ENCODE assay signal across 8 mouse cellular contexts in the genomic region with DNA sequence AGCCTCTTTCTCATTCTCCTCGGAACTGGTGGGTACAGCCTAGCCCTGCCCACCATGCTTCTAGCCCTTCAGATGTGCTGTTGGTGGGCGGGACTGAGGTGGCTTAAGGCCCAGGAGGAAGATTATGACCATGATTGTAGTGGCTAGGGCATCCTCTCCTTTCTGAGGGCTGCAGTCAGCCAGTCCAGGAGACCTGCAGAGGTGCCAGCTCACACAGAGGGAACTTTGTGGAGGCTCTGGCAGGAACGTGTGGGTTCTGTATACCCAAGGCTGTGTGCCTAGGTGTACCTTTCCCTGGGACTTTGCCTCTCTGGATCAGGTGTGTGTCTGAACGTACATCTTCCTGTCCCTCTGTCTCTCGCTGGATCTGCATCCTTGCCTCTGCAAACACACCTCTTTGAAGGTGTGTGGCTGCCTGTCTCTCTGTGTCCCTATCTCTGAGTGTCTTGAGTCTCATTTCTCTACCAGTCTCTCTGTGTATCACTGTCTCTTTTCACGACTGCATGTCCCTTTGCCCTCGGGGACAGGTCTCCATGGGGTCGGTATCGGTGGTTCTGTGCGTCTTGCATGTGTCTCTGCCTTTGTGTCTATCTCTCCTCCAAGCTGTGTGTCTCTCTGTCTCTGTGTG. TPM values are rescaled to one million over a fixed set of nuclear protein-coding genes. Genes with fewer than 3 reads are reported as not detected.
DNase-seq lines count a peak whose midpoint lies in the region; ATAC-seq and TF ChIP-seq lines count a peak whose summit lies in the region.

No protein-coding gene starts in this region.

- H3K36me3 ChIP-seq in kidney, embryonic 16.5 days (ENCODE audit: insufficient read depth, low read length) = no peaks in the 10 kb centered on the region
- no peaks in the 10 kb centered on the region for H3K36me3 ChIP-seq in ES-E14 (ENCODE audit: control insufficient read depth, insufficient read depth, low read length, poor library complexity, severe bottlenecking)
- H3K36me3 ChIP-seq in embryonic facial prominence, embryonic 15.5 days = no peaks in the 10 kb centered on the region
- H3K36me3 ChIP-seq in limb, embryonic 11.5 days (ENCODE audit: control insufficient read depth, insufficient read depth, low read length) = no peaks in the 10 kb centered on the region; the same call in 1 of the 2 replicates
- H3K36me3 ChIP-seq in stomach, embryonic 14.5 days (ENCODE audit: control insufficient read depth, insufficient read depth, low read length) = no peaks in the 10 kb centered on the region

- peak overlapping the region; percentile 77 for H3K9ac ChIP-seq in kidney, embryonic 16.5 days (replicated peaks; ENCODE audit: low read length)
- peak overlapping the region; percentile 73 for H3K9ac ChIP-seq in ES-E14 (ENCODE audit: insufficient read depth, low read depth, low read length, poor library complexity, severe bottlenecking)
- peak overlapping the region; percentile 61 for H3K9ac ChIP-seq in embryonic facial prominence, embryonic 15.5 days
- H3K9ac ChIP-seq in limb, embryonic 11.5 days (ENCODE audit: low read length) = peak overlapping the region; percentile 79
- peak overlapping the region; percentile 80 for H3K9ac ChIP-seq in stomach, embryonic 14.5 days (replicated peaks; ENCODE audit: low read depth, low read length)

- in situ Hi-C loops in ES-E14 (cut with MboI; ENCODE audit: low sequenced_read_pairs in 2 of 2, unreplicated experiment in 2 of 2) = no loop called here

- no peaks in the 10 kb centered on the region for H3K9me3 ChIP-seq in kidney, embryonic 16.5 days (ENCODE audit: low read length)
- H3K9me3 ChIP-seq in ES-E14 (ENCODE audit: control insufficient read depth, insufficient read depth, low read depth, low read length) = no peaks in the 10 kb centered on the region
- no peaks in the 10 kb centered on the region for H3K9me3 ChIP-seq in embryonic facial prominence, embryonic 15.5 days (replicated peaks)
- no peaks in the 10 kb centered on the region for H3K9me3 ChIP-seq in limb, embryonic 11.5 days (ENCODE audit: control insufficient read depth, low read length)
- H3K9me3 ChIP-seq in stomach, embryonic 14.5 days (ENCODE audit: control insufficient read depth, low read depth, low read length) = no peaks in the 10 kb centered on the region

- peak overlapping the region; percentile 42; the same call in 1 of the 2 replicates for H3K27ac ChIP-seq in kidney, embryonic 16.5 days (ENCODE audit: low read length)
- H3K27ac ChIP-seq in ES-E14 (ENCODE audit: insufficient read depth, low read depth, low read length, poor library complexity, severe bottlenecking) = no peak overlapping the region
- H3K27ac ChIP-seq in embryonic facial prominence, embryonic 15.5 days (replicated peaks) = no peak overlapping the region; the same call in 1 of the 2 replicates
- H3K27ac ChIP-seq in limb, embryonic 11.5 days (replicated peaks; ENCODE audit: low read depth, low read length) = no peak overlapping the region
- no peak overlapping the region for H3K27ac ChIP-seq in stomach, embryonic 14.5 days (ENCODE audit: low read length)

- peaks cover 32% of the 10 kb centered on the region for H3K4me1 ChIP-seq in kidney, embryonic 16.5 days (ENCODE audit: insufficient read depth, low read length)
- H3K4me1 ChIP-seq in ES-E14 (ENCODE audit: control insufficient read depth in 2 of 2, insufficient read depth in 2 of 2, low read length in 2 of 2, poor library complexity in 1 of 2) = peaks cover 2% of the 10 kb centered on the region in 2 experiments; a peak in 2 of 4 replicates
- peaks cover 45% of the 10 kb centered on the region for H3K4me1 ChIP-seq in embryonic facial prominence, embryonic 15.5 days
- H3K4me1 ChIP-seq in limb, embryonic 11.5 days (ENCODE audit: control insufficient read depth, insufficient read depth, low read length) = peaks cover 26% of the 10 kb centered on the region
- peaks cover 20% of the 10 kb centered on the region; the same call in 1 of the 2 replicates for H3K4me1 ChIP-seq in stomach, embryonic 14.5 days (ENCODE audit: control insufficient read depth, insufficient read depth, low read length)

- no peaks in the 10 kb centered on the region; the same call in 1 of the 2 replicates for H3K27me3 ChIP-seq in kidney, embryonic 16.5 days (ENCODE audit: insufficient read depth, low read length)
- peaks cover 5% of the 10 kb centered on the region; the same call in 1 of the 2 replicates for H3K27me3 ChIP-seq in embryonic facial prominence, embryonic 15.5 days
- H3K27me3 ChIP-seq in limb, embryonic 11.5 days (ENCODE audit: control insufficient read depth, insufficient read depth, low read length) = peaks cover 4% of the 10 kb centered on the region; the same call in 1 of the 2 replicates
- no peaks in the 10 kb centered on the region for H3K27me3 ChIP-seq in stomach, embryonic 14.5 days (ENCODE audit: control insufficient read depth, insufficient read depth, low read length)

- no peak for DNase-seq in kidney, postnatal 36 days
- DNase-seq in ES-E14 (ENCODE audit: low read depth, low spot score) = no peak
- no peak for DNase-seq in limb, embryonic 11.5 days (ENCODE audit: low spot score)
- DNase-seq in urinary bladder, postnatal 25 days (ENCODE audit: low spot score) = no peak

- ATAC-seq in kidney, embryonic 16.5 days (ENCODE audit: low FRiP score, low TSS enrichment) = no peak
- no peak for ATAC-seq in embryonic facial prominence, embryonic 15.5 days (ENCODE audit: insufficient number of reproducible peaks, low FRiP score, low TSS enrichment, low read depth)
- no peak for ATAC-seq in limb, embryonic 11.5 days (ENCODE audit: insufficient number of reproducible peaks, low FRiP score, low TSS enrichment, low read depth)
- no peak for ATAC-seq in stomach, embryonic 14.5 days (ENCODE audit: insufficient number of reproducible peaks, insufficient read depth, low FRiP score, low read depth)
- ATAC-seq in granulocyte monocyte progenitor cell, adult 5-6 weeks (replicated peaks; ENCODE audit: poor library complexity, severe bottlenecking) = no peak

- 13% methylated on average over 10 of the region's 10 CpGs for WGBS in kidney, embryonic 16.5 days
- 15% methylated on average over 10 of the region's 10 CpGs for WGBS in embryonic facial prominence, embryonic 15.5 days
- WGBS in limb, embryonic 11.5 days = 13% methylated on average over 10 of the region's 10 CpGs
- 20% methylated on average over 10 of the region's 10 CpGs for WGBS in stomach, embryonic 14.5 days

- H3K4me3 ChIP-seq in kidney, embryonic 16.5 days (ENCODE audit: low read length) = peak overlapping the region; percentile 57
- peak overlapping the region; percentile 73 to 77 for H3K4me3 ChIP-seq in ES-E14 (ENCODE audit: insufficient read depth in 1 of 2, low read depth in 1 of 2, low read length in 2 of 2, poor library complexity in 1 of 2, severe bottlenecking in 1 of 2)
- H3K4me3 ChIP-seq in embryonic facial prominence, embryonic 15.5 days (replicated peaks) = peak overlapping the region; percentile 54
- H3K4me3 ChIP-seq in limb, embryonic 11.5 days (ENCODE audit: low read depth, low read length) = peak overlapping the region; percentile 42
- H3K4me3 ChIP-seq in stomach, embryonic 14.5 days (ENCODE audit: low read depth, low read length) = peak overlapping the region; percentile 47

- peak overlapping the region; percentile 75 for H3K4me2 ChIP-seq in kidney, embryonic 16.5 days (replicated peaks; ENCODE audit: low read depth, low read length)
- peak overlapping the region; percentile 68 for H3K4me2 ChIP-seq in embryonic facial prominence, embryonic 15.5 days (replicated peaks)
- peak overlapping the region; percentile 67 for H3K4me2 ChIP-seq in limb, embryonic 11.5 days (ENCODE audit: low read depth, severe bottlenecking)
- peak overlapping the region; percentile 82 for H3K4me2 ChIP-seq in stomach, embryonic 14.5 days (replicated peaks; ENCODE audit: low read depth, low read length)

TF ChIP-seq in ES-E14, 5 proteins besides CTCF, POLR2A, EP300 and RAD21:
- TF ChIP-seq ZC3H11A (IDR thresholded peaks at IDR 0.05; ENCODE audit: borderline replicate concordance, low read depth, low read length) = no peak
- TF ChIP-seq MAFK (IDR thresholded peaks at IDR 0.05; ENCODE audit: insufficient read depth, low read depth, low read length) = no peak
- no peak for TF ChIP-seq HCFC1 (IDR thresholded peaks at IDR 0.05; ENCODE audit: borderline replicate concordance, insufficient read depth, low read length)

RNA-seq across cellular contexts. Expression of gene Enho, which starts 0.8 kb away (rescaled TPM):
- 18.9 and 23.5 TPM in 2 replicates for polyA plus RNA-seq in kidney, embryonic 16.5 days (2015; fragmentation: Nextera tagmentation; extraction: Ambion mirVana)
- 4.7 and 5.8 TPM in 2 replicates for total RNA-seq in ES-E14 (2012; rRNA removed)
- polyA plus RNA-seq in embryonic facial prominence, embryonic 15.5 days (2015; fragmentation: Nextera tagmentation; extraction: Ambion mirVana) = 23.8 and 27.3 TPM in 2 replicates
- 20.8 and 22.5 TPM in 2 replicates for polyA plus RNA-seq in limb, embryonic 11.5 days (2014; fragmentation: Nextera tagmentation; extraction: Ambion mirVana)
- 30.7 and 30.9 TPM in 2 replicates for polyA plus RNA-seq in stomach, embryonic 14.5 days (2014; fragmentation: Nextera tagmentation; extraction: Ambion mirVana)
- not detected in 2 replicates for total RNA-seq in granulocyte monocyte progenitor cell, adult 5-6 weeks (2014; fragmentation: Nextera tagmentation)
- not detected in 2 replicates for total RNA-seq in granulocyte monocyte progenitor cell, adult 5-6 weeks (2017)

RNA-seq across cellular contexts. Expression of gene Cntfr, which starts 57.6 kb away (rescaled TPM):
- polyA plus RNA-seq in kidney, embryonic 16.5 days (2015; fragmentation: Nextera tagmentation; extraction: Ambion mirVana) = 18.8 and 22.8 TPM in 2 replicates
- total RNA-seq in ES-E14 (2012; rRNA removed) = 17.0 and 19.9 TPM in 2 replicates
- 16.2 and 19.0 TPM in 2 replicates for polyA plus RNA-seq in embryonic facial prominence, embryonic 15.5 days (2015; fragmentation: Nextera tagmentation; extraction: Ambion mirVana)
- polyA plus RNA-seq in limb, embryonic 11.5 days (2014; fragmentation: Nextera tagmentation; extraction: Ambion mirVana) = 5.6 and 9.2 TPM in 2 replicates
- 9.3 and 11.3 TPM in 2 replicates for polyA plus RNA-seq in stomach, embryonic 14.5 days (2014; fragmentation: Nextera tagmentation; extraction: Ambion mirVana)
- total RNA-seq in granulocyte monocyte progenitor cell, adult 5-6 weeks (2014; fragmentation: Nextera tagmentation) = not detected in 2 replicates
- not detected in 2 replicates for total RNA-seq in granulocyte monocyte progenitor cell, adult 5-6 weeks (2017)
